Mouse (Mus musculus) intestine, embryonic 15.5 days (tissue): Measurements from ENCODE around the gene Lysmd2. TPM values are rescaled to one million over a fixed set of nuclear protein-coding genes. Genes with fewer than 3 reads are reported as not detected.
"Not testable (repeated sequence)": the region's sequence is repeated elsewhere in the genome, so short reads cannot be mapped to it uniquely, and the experiment has no call there.

Experiments used
- ATAC-seq: fragments of 200-750 bp; cut with Nextera tagmentation; 2 replicates; pipeline ENCODE4 v1.8.0; 2017; ENCODE audit warnings: moderate TSS enrichment, moderate library complexity
- H3K27ac ChIP-seq: fragments of 300-500 bp; sonication (generic); 2 replicates; pipeline ENCODE4 v1.5.1; 2015; ENCODE audit warnings: mild to moderate bottlenecking, inconsistent platforms
- H3K27me3 ChIP-seq: fragments of 300-500 bp; sonication (generic); replicated peaks from 2 replicates; pipeline ENCODE4 v1.6.1; 2015; ENCODE audit warnings: inconsistent platforms
- H3K36me3 ChIP-seq: fragments of 300-500 bp; sonication (generic); 2 replicates; pipeline ENCODE4 v1.6.1; 2015; ENCODE audit warnings: inconsistent platforms
- H3K4me1 ChIP-seq: fragments of 300-500 bp; sonication (generic); replicated peaks from 2 replicates; pipeline ENCODE4 v1.6.1; 2015; ENCODE audit warnings: inconsistent platforms
- H3K4me2 ChIP-seq: fragments of 300-500 bp; sonication (generic); replicated peaks from 2 replicates; pipeline ENCODE4 v1.6.1; 2015; ENCODE audit warnings: mild to moderate bottlenecking, inconsistent platforms
- H3K4me3 ChIP-seq: fragments of 300-500 bp; sonication (generic); replicated peaks from 2 replicates; pipeline ENCODE4 v1.5.1; 2015; ENCODE audit warnings: inconsistent platforms
- H3K9ac ChIP-seq: fragments of 300-500 bp; sonication (generic); 2 replicates; pipeline ENCODE4 v1.6.1; 2015; ENCODE audit warnings: inconsistent platforms
- H3K9me3 ChIP-seq: fragments of 300-500 bp; sonication (generic); 2 replicates; pipeline ENCODE4 v1.6.1; 2016; ENCODE audit warnings: inconsistent platforms
- WGBS: fragments of 180-500 bp; shearing (Covaris S2); methylation state at CpG from one replicate; pipeline ENCODE4 v1.1.7; 2015; 5-methylcytosine and 5-hydroxymethylcytosine counted together
- polyA plus RNA-seq: library from polyadenylated mRNA; unstranded; fragments of >200 nt; fragmentation: Nextera tagmentation; extraction: Ambion mirVana; gene quantifications from 2 replicates; pipeline ENCODE4 v1.2.1, GENCODE M21; 2015

Gene Lysmd2
- polyA plus RNA-seq, 1 experiment from 2014 or later = 20.1 TPM

- peak; percentile 64 for ATAC-seq
- whole genome bisulfite sequencing = 72% methylated on average over 8 of the region's 8 CpGs
- no peak overlapping the region for H3K4me3 ChIP-seq
- no peak overlapping the region for H3K9ac ChIP-seq
- H3K27ac ChIP-seq = no peak overlapping the region
- no peaks in the 10 kb centered on the region; the same call in 1 of the 2 replicates for H3K4me1 ChIP-seq
- no peaks in the 10 kb centered on the region for H3K9me3 ChIP-seq
- H3K36me3 ChIP-seq = no peaks in the 10 kb centered on the region
- no peak overlapping the region for H3K4me2 ChIP-seq
- no peaks in the 10 kb centered on the region for H3K27me3 ChIP-seq
These were observed 8.1 kb downstream of the Lysmd2 start for GRCm38 (mm10) chr9:75633603-75634002.

- Histone ChIP-seq H3K36me3 (no peaks in the 10 kb centered on the region), H3K4me1 (no peaks in the 10 kb centered on the region; the same call in 1 of the 2 replicates), H3K27ac (no peak overlapping the region), H3K4me2 (no peak overlapping the region), H3K9me3 (no peaks in the 10 kb centered on the region), H3K4me3 (no peak overlapping the region), H3K27me3 (no peaks in the 10 kb centered on the region), H3K9ac (no peak overlapping the region)
- 89% methylated on average over 4 of the region's 4 CpGs for WGBS
- ATAC-seq = 0 out of 2 replicates have a peak, but pooled peaks have one; percentile 6
These were observed 8.7 kb downstream of the Lysmd2 start for GRCm38 (mm10) chr9:75634226-75634625.

GRCm38 (mm10) chr9:75645405-75645804 lies 19.9 kb downstream of the Lysmd2 start:
- no peak overlapping the region for H3K27ac ChIP-seq
- H3K4me2 ChIP-seq = no peak overlapping the region
- WGBS = 22% methylated on average over 3 of the region's 3 CpGs
- H3K9me3 ChIP-seq = no peaks in the 10 kb centered on the region
- H3K4me3 ChIP-seq = no peak overlapping the region
- no peaks in the 10 kb centered on the region for H3K36me3 ChIP-seq
- H3K27me3 ChIP-seq = no peaks in the 10 kb centered on the region
- peak; percentile 39; the same call in 1 of the 2 replicates for ATAC-seq
- no peaks in the 10 kb centered on the region for H3K4me1 ChIP-seq
- no peak overlapping the region for H3K9ac ChIP-seq

GRCm38 (mm10) chr9:75653981-75654911 lies 28.7 kb downstream of the Lysmd2 start:
- H3K9me3 ChIP-seq = no peaks in the 10 kb centered on the region
- no peak overlapping the region for H3K9ac ChIP-seq
- no peak overlapping the region for H3K4me3 ChIP-seq
- no peaks in the 10 kb centered on the region for H3K36me3 ChIP-seq
- H3K27me3 ChIP-seq = no peaks in the 10 kb centered on the region
- peaks cover 6% of the 10 kb centered on the region; the same call in 1 of the 2 replicates for H3K4me1 ChIP-seq
- no peak overlapping the region for H3K27ac ChIP-seq
- H3K4me2 ChIP-seq = no peak overlapping the region
- peak; percentile 61; the same call in 1 of the 2 replicates for ATAC-seq
- WGBS = 28% methylated on average over 12 of the region's 12 CpGs

GRCm38 (mm10) chr9:75656456-75656855 lies 30.9 kb downstream of the Lysmd2 start:
- not testable (repeated sequence) for H3K9me3 ChIP-seq, H3K27me3 ChIP-seq, H3K27ac ChIP-seq, H3K4me2 ChIP-seq, H3K4me1 ChIP-seq, H3K4me3 ChIP-seq, ATAC-seq, H3K36me3 ChIP-seq, H3K9ac ChIP-seq
- WGBS = 77% methylated on average over 3 of the region's 3 CpGs

- H3K4me3 ChIP-seq = no peak overlapping the region
- 90% methylated on average over 8 of the region's 8 CpGs for WGBS
- no peak overlapping the region for H3K4me2 ChIP-seq
- ATAC-seq = no peak
- H3K27ac ChIP-seq = no peak overlapping the region
- H3K36me3 ChIP-seq = no peaks in the 10 kb centered on the region
- no peaks in the 10 kb centered on the region for H3K27me3 ChIP-seq
- no peaks in the 10 kb centered on the region for H3K4me1 ChIP-seq
- no peak overlapping the region for H3K9ac ChIP-seq
- H3K9me3 ChIP-seq = no peaks in the 10 kb centered on the region
These were observed 35.4 kb downstream of the Lysmd2 start for GRCm38 (mm10) chr9:75660917-75661316.

- Histone ChIP-seq H3K4me1 (no peaks in the 10 kb centered on the region), H3K36me3 (no peaks in the 10 kb centered on the region), H3K4me3 (no peak overlapping the region), H3K9ac (no peak overlapping the region), H3K27ac (no peak overlapping the region), H3K9me3 (no peaks in the 10 kb centered on the region), H3K27me3 (no peaks in the 10 kb centered on the region), H3K4me2 (no peak overlapping the region)
- WGBS = 71% methylated on average over 6 of the region's 6 CpGs
- ATAC-seq = no peak
These were observed 39.8 kb downstream of the Lysmd2 start for GRCm38 (mm10) chr9:75665364-75665763.

GRCm38 (mm10) chr9:75666612-75667011 lies 41.1 kb downstream of the Lysmd2 start:
- Histone ChIP-seq H3K4me1 (no peaks in the 10 kb centered on the region), H3K27me3 (no peaks in the 10 kb centered on the region), H3K9ac (no peak overlapping the region), H3K4me2 (no peak overlapping the region), H3K4me3 (no peak overlapping the region), H3K36me3 (no peaks in the 10 kb centered on the region), H3K9me3 (no peaks in the 10 kb centered on the region), H3K27ac (no peak overlapping the region)
- 59% methylated on average over 5 of the region's 5 CpGs for WGBS
- no peak for ATAC-seq

- Histone ChIP-seq H3K27me3 (no peaks in the 10 kb centered on the region), H3K4me3 (no peak overlapping the region), H3K36me3 (no peaks in the 10 kb centered on the region), H3K4me1 (no peaks in the 10 kb centered on the region), H3K9me3 (no peaks in the 10 kb centered on the region), H3K27ac (no peak overlapping the region), H3K4me2 (no peak overlapping the region), H3K9ac (no peak overlapping the region)
- WGBS = 73% methylated on average over 6 of the region's 6 CpGs
- no peak for ATAC-seq
These were observed 47.2 kb downstream of the Lysmd2 start for GRCm38 (mm10) chr9:75672769-75673168.

GRCm38 (mm10) chr9:75676226-75676625 lies 50.7 kb downstream of the Lysmd2 start:
- H3K9me3 ChIP-seq = no peaks in the 10 kb centered on the region
- H3K4me3 ChIP-seq = no peak overlapping the region
- no peak overlapping the region for H3K4me2 ChIP-seq
- H3K4me1 ChIP-seq = no peaks in the 10 kb centered on the region
- H3K27me3 ChIP-seq = no peaks in the 10 kb centered on the region
- WGBS = 73% methylated on average over 7 of the region's 7 CpGs
- no peak for ATAC-seq
- no peak overlapping the region for H3K9ac ChIP-seq
- no peak overlapping the region for H3K27ac ChIP-seq
- no peaks in the 10 kb centered on the region for H3K36me3 ChIP-seq

- no peak overlapping the region for H3K4me2 ChIP-seq
- H3K4me3 ChIP-seq = no peak overlapping the region
- no peaks in the 10 kb centered on the region for H3K9me3 ChIP-seq
- no peaks in the 10 kb centered on the region for H3K4me1 ChIP-seq
- no peaks in the 10 kb centered on the region for H3K27me3 ChIP-seq
- WGBS = 80% methylated on average over 7 of the region's 7 CpGs
- H3K9ac ChIP-seq = no peak overlapping the region
- no peak for ATAC-seq
- H3K36me3 ChIP-seq = no peaks in the 10 kb centered on the region
- H3K27ac ChIP-seq = no peak overlapping the region
These were observed 52.8 kb downstream of the Lysmd2 start for GRCm38 (mm10) chr9:75678341-75678740.

GRCm38 (mm10) chr9:75679629-75680028 lies 54.1 kb downstream of the Lysmd2 start:
- H3K9ac ChIP-seq = no peak overlapping the region
- H3K9me3 ChIP-seq = no peaks in the 10 kb centered on the region
- no peak overlapping the region for H3K4me2 ChIP-seq
- H3K4me3 ChIP-seq = no peak overlapping the region
- no peaks in the 10 kb centered on the region for H3K27me3 ChIP-seq
- peaks cover 5% of the 10 kb centered on the region; the same call in 1 of the 2 replicates for H3K4me1 ChIP-seq
- H3K36me3 ChIP-seq = no peaks in the 10 kb centered on the region
- H3K27ac ChIP-seq = no peak overlapping the region
- ATAC-seq = no peak
- 66% methylated on average over 4 of the region's 4 CpGs for WGBS

- Histone ChIP-seq H3K27ac (no peak overlapping the region), H3K4me2 (no peak overlapping the region), H3K4me3 (no peak overlapping the region), H3K36me3 (no peaks in the 10 kb centered on the region), H3K27me3 (no peaks in the 10 kb centered on the region), H3K4me1 (peaks cover 5% of the 10 kb centered on the region; the same call in 1 of the 2 replicates), H3K9ac (no peak overlapping the region), H3K9me3 (no peaks in the 10 kb centered on the region)
- WGBS = 82% methylated on average over 5 of the region's 5 CpGs
- ATAC-seq = no peak
These were observed 55.1 kb downstream of the Lysmd2 start for GRCm38 (mm10) chr9:75680606-75681005.
